Mouse (Mus musculus): Measurements from ENCODE around the gene Catsper1. TPM values are rescaled to one million over a fixed set of nuclear protein-coding genes. Genes with fewer than 3 reads are reported as not detected.
A peak's percentile ranks its signal among the peaks of the same experiment; 100 is the strongest.

Gene Catsper1
- polyA plus RNA-seq, 1 experiment: not detected

DNA sequence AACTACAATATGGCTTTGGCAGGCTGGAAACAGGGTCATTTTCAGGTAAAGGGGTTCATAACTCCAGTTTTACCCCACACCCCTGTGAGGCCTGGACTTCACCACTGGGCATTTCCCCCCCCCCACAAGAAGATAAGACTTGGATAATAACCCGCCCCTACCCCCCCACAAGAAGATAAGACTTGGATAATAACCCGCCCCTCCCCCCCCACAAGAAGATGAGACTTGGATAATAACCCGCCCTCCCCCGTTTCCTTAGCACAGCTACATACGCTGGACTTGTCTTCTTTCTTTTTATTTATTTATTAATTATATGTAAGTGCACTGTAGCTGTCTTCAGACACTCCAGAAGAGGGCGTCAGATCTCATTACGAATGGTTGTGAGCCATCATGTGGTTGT lies 26.5 kb upstream of the Catsper1 start:
- TF ChIP-seq GATA1 (IDR thresholded peaks at IDR 0.05; ENCODE audit: borderline replicate concordance, low read length): no peak
- no peak for TF ChIP-seq FLI1 (IDR thresholded peaks at IDR 0.05; ENCODE audit: low read length)
- peaks cover 10% of the 10 kb centered on the region for H3K4me1 ChIP-seq
- peaks cover 18% of the 10 kb centered on the region for H3K9me3 ChIP-seq
- H3K36me3 ChIP-seq (replicated peaks; ENCODE audit: low read length): no peaks in the 10 kb centered on the region
- no peak overlapping the region for H3K4me3 ChIP-seq (replicated peaks)
- peaks cover 36% of the 10 kb centered on the region for H3K27me3 ChIP-seq (replicated peaks)

DNA sequence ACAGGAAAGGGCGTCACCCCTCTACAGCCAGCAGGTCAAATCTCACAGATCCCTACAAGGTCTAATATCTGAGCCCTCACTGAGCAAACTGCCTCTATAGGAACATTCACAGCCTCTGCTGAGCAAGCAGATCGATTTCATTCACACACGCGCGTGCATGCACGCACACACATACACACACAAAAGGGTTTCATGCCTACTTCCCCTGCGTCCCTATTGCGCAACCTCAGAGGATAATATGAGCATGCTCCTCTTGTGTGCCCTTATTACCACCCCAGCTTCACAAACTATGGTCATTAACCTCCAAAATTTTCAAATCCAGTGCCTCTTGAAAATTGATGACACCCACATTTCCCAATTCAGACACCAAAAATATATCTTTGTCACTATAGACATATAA lies 22.4 kb upstream of the Catsper1 start:
- Histone ChIP-seq H3K27me3 (replicated peaks) (peaks cover 11% of the 10 kb centered on the region), H3K36me3 (replicated peaks; ENCODE audit: low read length) (no peaks in the 10 kb centered on the region), H3K4me3 (replicated peaks) (no peak overlapping the region), H3K4me1 (no peaks in the 10 kb centered on the region), H3K9me3 (peaks cover 18% of the 10 kb centered on the region)
- TF ChIP-seq GATA1 (IDR thresholded peaks at IDR 0.05; ENCODE audit: borderline replicate concordance, low read length) (no peak), FLI1 (IDR thresholded peaks at IDR 0.05; ENCODE audit: low read length) (no peak)

DNA sequence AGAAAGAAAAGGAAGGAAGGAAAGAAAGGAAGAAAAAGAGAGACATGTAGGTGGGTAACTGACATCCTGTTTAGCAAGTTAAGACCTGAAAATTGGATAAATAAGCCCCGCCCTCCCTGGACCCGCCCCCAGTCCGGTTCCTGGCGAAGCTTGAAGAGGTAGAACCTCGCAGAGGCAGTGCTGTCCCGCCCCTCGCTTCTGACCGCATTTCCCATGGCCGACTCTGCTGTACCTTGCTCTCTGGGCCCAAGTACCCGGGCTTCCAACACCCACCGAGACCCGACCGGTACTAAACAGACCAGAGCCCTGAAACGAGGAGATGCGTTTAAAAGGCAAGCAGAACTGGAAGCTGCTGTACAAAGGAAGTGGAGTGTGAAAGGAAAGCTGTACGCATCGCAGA lies 11.7 kb upstream of the Catsper1 start:
- Histone ChIP-seq H3K4me3 (replicated peaks) (peak overlapping the region; percentile 1), H3K36me3 (replicated peaks; ENCODE audit: low read length) (no peaks in the 10 kb centered on the region), H3K4me1 (peaks cover 4% of the 10 kb centered on the region; the same call in 1 of the 2 replicates), H3K27me3 (replicated peaks) (peaks cover 18% of the 10 kb centered on the region), H3K9me3 (peaks cover 8% of the 10 kb centered on the region; the same call in 1 of the 2 replicates)
- no peak for TF ChIP-seq GATA1 (IDR thresholded peaks at IDR 0.05; ENCODE audit: borderline replicate concordance, low read length)
- TF ChIP-seq FLI1 (IDR thresholded peaks at IDR 0.05; ENCODE audit: low read length): no peak

DNA sequence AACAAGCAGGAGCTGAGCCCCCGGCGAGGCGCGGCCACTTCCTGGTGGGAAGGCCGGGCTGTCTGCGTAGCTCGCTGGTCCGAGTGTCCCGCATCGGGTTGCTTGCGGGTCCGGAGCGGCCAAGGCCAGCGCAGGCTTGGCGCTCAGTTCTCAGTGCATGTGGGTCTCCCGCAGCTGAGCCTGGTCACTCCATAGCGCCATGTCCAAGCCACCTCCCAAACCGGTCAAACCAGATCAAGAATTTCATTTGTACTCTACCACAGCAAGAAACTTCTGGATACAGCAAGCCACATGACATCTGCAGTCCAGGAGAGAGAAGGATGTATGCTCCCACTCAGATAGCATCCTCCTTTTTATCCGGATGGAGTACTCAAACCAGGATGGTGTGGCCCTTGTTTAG lies 7.6 kb upstream of the Catsper1 start:
- H3K4me3 ChIP-seq (replicated peaks): no peak overlapping the region
- peaks cover 9% of the 10 kb centered on the region for H3K27me3 ChIP-seq (replicated peaks)
- peaks cover 9% of the 10 kb centered on the region for H3K4me1 ChIP-seq
- H3K36me3 ChIP-seq (replicated peaks; ENCODE audit: low read length): no peaks in the 10 kb centered on the region
- TF ChIP-seq FLI1 (IDR thresholded peaks at IDR 0.05; ENCODE audit: low read length) (no peak), GATA1 (IDR thresholded peaks at IDR 0.05; ENCODE audit: borderline replicate concordance, low read length) (no peak)
- no peaks in the 10 kb centered on the region for H3K9me3 ChIP-seq

GRCm38 (mm10) chr19:5334741-5335140 lies 800 bp upstream of the Catsper1 start:
- Histone ChIP-seq H3K4me1 (peaks cover 9% of the 10 kb centered on the region), H3K9me3 (no peaks in the 10 kb centered on the region), H3K36me3 (replicated peaks; ENCODE audit: low read length) (no peaks in the 10 kb centered on the region), H3K27me3 (replicated peaks) (peaks cover 30% of the 10 kb centered on the region), H3K4me3 (replicated peaks) (no peak overlapping the region)
- no peak for TF ChIP-seq FLI1 (IDR thresholded peaks at IDR 0.05; ENCODE audit: low read length)
- no peak for TF ChIP-seq GATA1 (IDR thresholded peaks at IDR 0.05; ENCODE audit: borderline replicate concordance, low read length)

GRCm38 (mm10) chr19:5337975-5338374 lies 2.4 kb downstream of the Catsper1 start:
- Histone ChIP-seq H3K36me3 (replicated peaks; ENCODE audit: low read length) (no peaks in the 10 kb centered on the region), H3K9me3 (no peaks in the 10 kb centered on the region), H3K4me3 (replicated peaks) (no peak overlapping the region), H3K27me3 (replicated peaks) (peaks cover 50% of the 10 kb centered on the region), H3K4me1 (peaks cover 3% of the 10 kb centered on the region; the same call in 1 of the 2 replicates)
- TF ChIP-seq FLI1 (IDR thresholded peaks at IDR 0.05; ENCODE audit: low read length) (no peak), GATA1 (IDR thresholded peaks at IDR 0.05; ENCODE audit: borderline replicate concordance, low read length) (no peak)

DNA sequence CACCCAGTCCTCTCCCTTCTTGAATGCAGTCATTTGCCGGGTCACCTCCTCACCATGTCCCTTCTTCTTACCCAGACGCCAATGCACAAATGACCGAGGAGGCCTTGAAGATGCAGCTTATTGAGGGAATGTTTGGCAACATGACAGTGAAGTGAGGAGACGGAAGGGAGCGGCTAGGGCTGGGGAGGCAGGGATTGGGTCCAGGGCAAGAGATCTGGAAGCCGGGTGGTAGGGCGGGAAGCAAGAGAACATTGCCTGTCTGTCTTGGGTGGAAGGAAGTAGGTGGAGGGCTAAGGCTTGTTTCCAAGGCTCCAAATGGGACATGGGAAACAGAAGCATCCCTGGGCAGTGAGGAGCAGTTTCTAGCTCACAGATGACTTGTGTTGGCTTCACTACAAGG lies 5.8 kb downstream of the Catsper1 start:
- peaks cover 59% of the 10 kb centered on the region for H3K27me3 ChIP-seq (replicated peaks)
- no peak for TF ChIP-seq FLI1 (IDR thresholded peaks at IDR 0.05; ENCODE audit: low read length)
- no peak for TF ChIP-seq GATA1 (IDR thresholded peaks at IDR 0.05; ENCODE audit: borderline replicate concordance, low read length)
- no peaks in the 10 kb centered on the region for H3K9me3 ChIP-seq

DNA sequence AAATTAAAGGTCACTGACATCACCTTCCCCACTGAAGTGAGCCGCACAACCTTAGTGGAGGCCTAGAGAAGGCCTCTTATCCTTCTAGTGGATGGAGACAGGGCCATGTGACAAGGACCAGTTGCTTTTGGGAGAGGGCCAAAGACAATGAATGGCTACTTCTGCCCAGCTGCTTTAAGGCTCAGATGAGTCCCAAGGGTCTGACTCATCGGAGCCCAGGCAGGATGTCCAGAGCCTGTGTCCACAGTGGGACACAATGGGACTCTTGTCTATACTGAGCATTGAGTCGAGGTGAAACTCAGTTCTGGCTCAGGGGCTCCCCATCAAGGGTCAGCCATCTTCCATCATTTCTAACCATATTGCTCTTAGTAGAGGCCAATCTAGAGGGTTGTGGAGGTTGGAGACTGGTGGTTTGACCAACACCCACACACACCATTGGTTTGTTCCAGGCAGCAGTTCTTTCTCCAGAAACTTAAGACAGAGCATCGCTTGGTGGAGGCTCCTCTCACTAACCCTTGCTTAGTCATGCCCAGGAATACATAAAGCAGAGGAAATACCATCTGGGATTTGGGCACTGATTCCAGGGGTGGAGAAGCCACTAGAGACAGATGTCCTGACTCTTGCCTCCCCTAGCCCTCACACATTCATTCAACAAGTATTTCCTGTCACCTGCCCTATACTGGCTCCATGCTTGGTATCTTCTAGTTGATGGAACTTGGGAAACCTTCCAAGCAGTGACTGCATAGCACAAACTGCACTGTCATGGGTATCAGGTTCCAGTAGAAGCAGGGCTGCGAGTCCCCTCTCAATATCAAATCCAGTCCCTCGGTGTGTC lies 10.0 kb downstream of the Catsper1 start:
- peaks cover 22% of the 10 kb centered on the region for H3K4me1 ChIP-seq
- H3K4me3 ChIP-seq (replicated peaks): no peak overlapping the region
- H3K36me3 ChIP-seq (replicated peaks; ENCODE audit: low read length): no peaks in the 10 kb centered on the region
- H3K9me3 ChIP-seq: no peaks in the 10 kb centered on the region
- H3K27me3 ChIP-seq (replicated peaks): peaks cover 70% of the 10 kb centered on the region
- no peak for TF ChIP-seq FLI1 (IDR thresholded peaks at IDR 0.05; ENCODE audit: low read length)
- TF ChIP-seq GATA1 (IDR thresholded peaks at IDR 0.05; ENCODE audit: borderline replicate concordance, low read length): no peak

More for the DNA sequence above, 5.8 kb downstream of the Catsper1 start:
- H3K4me1 ChIP-seq: peaks cover 11% of the 10 kb centered on the region
- no peak overlapping the region for H3K4me3 ChIP-seq (replicated peaks)
- no peaks in the 10 kb centered on the region for H3K36me3 ChIP-seq (replicated peaks; ENCODE audit: low read length)

DNA sequence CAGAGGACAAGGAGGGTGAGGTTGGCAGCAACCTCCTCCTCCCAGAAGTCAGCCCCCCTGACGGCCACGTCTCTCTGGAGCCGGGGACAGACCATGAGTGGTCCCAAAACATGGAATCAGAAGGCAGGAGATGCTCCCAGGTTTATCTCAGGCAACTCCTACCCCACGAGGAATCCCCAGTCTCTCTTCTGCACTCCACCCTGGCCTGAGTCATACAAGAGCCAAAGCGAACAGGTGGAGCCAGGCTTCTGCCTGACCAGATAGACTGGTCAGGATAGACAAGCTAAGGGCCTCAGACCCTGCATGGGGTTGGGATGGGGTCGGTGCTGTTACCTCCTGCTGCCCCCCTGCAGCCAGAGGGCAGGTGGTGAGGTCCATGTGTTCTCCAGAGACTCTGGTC lies 12.5 kb downstream of the Catsper1 start:
- no peaks in the 10 kb centered on the region for H3K9me3 ChIP-seq
- H3K4me3 ChIP-seq (replicated peaks): no peak overlapping the region
- TF ChIP-seq FLI1 (IDR thresholded peaks at IDR 0.05; ENCODE audit: low read length): no peak
- TF ChIP-seq GATA1 (IDR thresholded peaks at IDR 0.05; ENCODE audit: borderline replicate concordance, low read length): no peak
- peaks cover 22% of the 10 kb centered on the region for H3K4me1 ChIP-seq
- H3K36me3 ChIP-seq (replicated peaks; ENCODE audit: low read length): no peaks in the 10 kb centered on the region
- peaks cover 65% of the 10 kb centered on the region for H3K27me3 ChIP-seq (replicated peaks)

All from megakaryocyte, embryonic 14.5 days (primary cell).